Mouse (Mus musculus) heart, embryonic 16.5 days (tissue): ENCODE measurements around the gene Gm9837. TPM values are rescaled to one million over a fixed set of nuclear protein-coding genes. Genes with fewer than 3 reads are reported as not detected.

ENCODE experiments used
- ATAC-seq: fragments of 200-750 bp; cut with Nextera tagmentation; replicated peaks from 2 replicates; pipeline ENCODE4 v1.8.0; 2017; ENCODE audit warnings: moderate number of reproducible peaks; ENCODE audit not compliant: insufficient read depth, low FRiP score; ENCODE audit errors: extremely low read depth
- H3K27ac ChIP-seq: fragments of 300-500 bp; sonication (generic); 2 replicates; pipeline ENCODE4 v1.5.1; 2014; ENCODE audit warnings: mild to moderate bottlenecking, low read length, control low read depth, moderate library complexity
- H3K27me3 ChIP-seq: fragments of 300-500 bp; sonication (generic); 2 replicates; pipeline ENCODE4 v1.6.1; 2014; ENCODE audit warnings: low read length, mixed read lengths; ENCODE audit not compliant: control insufficient read depth, insufficient read depth
- H3K36me3 ChIP-seq: fragments of 300-500 bp; sonication (generic); 2 replicates; pipeline ENCODE4 v1.6.1; 2014; ENCODE audit not compliant: control insufficient read depth, insufficient read depth
- H3K4me1 ChIP-seq: fragments of 300-500 bp; sonication (generic); 2 replicates; pipeline ENCODE4 v1.6.1; 2014; ENCODE audit warnings: low read length, mixed read lengths; ENCODE audit not compliant: control insufficient read depth, insufficient read depth
- H3K4me2 ChIP-seq: fragments of 300-500 bp; sonication (generic); 2 replicates; pipeline ENCODE4 v1.6.1; 2014; ENCODE audit warnings: low read depth, mild to moderate bottlenecking, control low read depth, low read length
- H3K4me3 ChIP-seq: fragments of 300-500 bp; sonication (generic); 2 replicates; pipeline ENCODE4 v1.5.1; 2014; ENCODE audit warnings: mild to moderate bottlenecking, control low read depth, low read length
- H3K9ac ChIP-seq: fragments of 300-500 bp; sonication (generic); 2 replicates; pipeline ENCODE4 v1.6.1; 2014; ENCODE audit warnings: low read length, control low read depth
- H3K9me3 ChIP-seq: fragments of 300-500 bp; sonication (generic); replicated peaks from 2 replicates; pipeline ENCODE4 v1.6.1; 2016; ENCODE audit warnings: low read length; ENCODE audit not compliant: control insufficient read depth
- WGBS: fragments of 180-500 bp; shearing (Covaris S2); extraction: QIAGEN DNeasy Blood & Tissue Kit; methylation state at CpG from one replicate; pipeline ENCODE4 v1.1.7; 2014; 5-methylcytosine and 5-hydroxymethylcytosine counted together
- polyA plus RNA-seq: library from polyadenylated mRNA; unstranded; fragments of >200 nt; fragmentation: Nextera tagmentation; extraction: Ambion mirVana; gene quantifications from 2 replicates; pipeline ENCODE4 v1.2.1, GENCODE M21; 2015

The Gm9837 gene
- polyA plus RNA-seq, 1 experiment from 2014 or later: not detected

GRCm38 (mm10) chr11:53451361-53451760 is 18.9 kb downstream of the Gm9837 start:
- no peaks in the 10 kb centered on the region for H3K36me3 ChIP-seq
- WGBS: 59% methylated on average over 2 of the region's 2 CpGs

GRCm38 (mm10) chr11:53450070-53450705 is 20.1 kb downstream of the Gm9837 start:
- Histone ChIP-seq H3K27ac (no peak overlapping the region), H3K27me3 (no peaks in the 10 kb centered on the region), H3K9ac (no peak overlapping the region), H3K36me3 (no peaks in the 10 kb centered on the region), H3K4me3 (no peak overlapping the region), H3K4me2 (no peak overlapping the region), H3K9me3 (no peaks in the 10 kb centered on the region), H3K4me1 (peaks cover 10% of the 10 kb centered on the region)
- ATAC-seq: no peak
- 27% methylated on average over 15 of the region's 15 CpGs for WGBS

More at GRCm38 (mm10) chr11:53451361-53451760, 18.9 kb downstream of the Gm9837 start:
- no peak overlapping the region for H3K27ac ChIP-seq
- H3K27me3 ChIP-seq: no peaks in the 10 kb centered on the region
- H3K4me1 ChIP-seq: peaks cover 10% of the 10 kb centered on the region
- H3K9me3 ChIP-seq: no peaks in the 10 kb centered on the region
- H3K4me2 ChIP-seq: no peak overlapping the region
- no peak overlapping the region for H3K4me3 ChIP-seq
- no peak for ATAC-seq
- H3K9ac ChIP-seq: no peak overlapping the region

GRCm38 (mm10) chr11:53448529-53448928 is 21.8 kb downstream of the Gm9837 start:
- WGBS: 74% methylated on average over 1 of the region's 1 CpGs

GRCm38 (mm10) chr11:53447996-53448395 is 22.3 kb downstream of the Gm9837 start:
- Histone ChIP-seq H3K4me3 (no peak overlapping the region), H3K36me3 (no peaks in the 10 kb centered on the region), H3K4me1 (peaks cover 10% of the 10 kb centered on the region), H3K9me3 (no peaks in the 10 kb centered on the region), H3K27ac (no peak overlapping the region), H3K9ac (no peak overlapping the region), H3K4me2 (no peak overlapping the region), H3K27me3 (no peaks in the 10 kb centered on the region)
- WGBS: 84% methylated on average over 8 of the region's 8 CpGs
- no peak for ATAC-seq

More at GRCm38 (mm10) chr11:53448529-53448928, 21.8 kb downstream of the Gm9837 start:
- no peaks in the 10 kb centered on the region for H3K27me3 ChIP-seq
- no peaks in the 10 kb centered on the region for H3K9me3 ChIP-seq
- ATAC-seq: no peak
- H3K4me1 ChIP-seq: peaks cover 10% of the 10 kb centered on the region
- H3K36me3 ChIP-seq: no peaks in the 10 kb centered on the region
- no peak overlapping the region for H3K9ac ChIP-seq
- 0 out of 2 replicates have a peak overlapping the region, but pooled peaks have one; percentile 28 for H3K27ac ChIP-seq
- H3K4me3 ChIP-seq: no peak overlapping the region
- H3K4me2 ChIP-seq: no peak overlapping the region

GRCm38 (mm10) chr11:53446183-53446582 is 24.1 kb downstream of the Gm9837 start:
- no peak overlapping the region for H3K4me2 ChIP-seq
- 82% methylated on average over 13 of the region's 13 CpGs for WGBS
- H3K9ac ChIP-seq: no peak overlapping the region

GRCm38 (mm10) chr11:53445562-53445961 is 24.7 kb downstream of the Gm9837 start:
- peaks cover 17% of the 10 kb centered on the region for H3K4me1 ChIP-seq
- H3K27ac ChIP-seq: no peak overlapping the region
- H3K4me2 ChIP-seq: no peak overlapping the region
- ATAC-seq: no peak
- H3K9me3 ChIP-seq: no peaks in the 10 kb centered on the region
- H3K36me3 ChIP-seq: no peaks in the 10 kb centered on the region
- H3K27me3 ChIP-seq: no peaks in the 10 kb centered on the region
- H3K4me3 ChIP-seq: no peak overlapping the region
- H3K9ac ChIP-seq: no peak overlapping the region
- WGBS: 38% methylated on average over 13 of the region's 13 CpGs

More at GRCm38 (mm10) chr11:53446183-53446582, 24.1 kb downstream of the Gm9837 start:
- no peaks in the 10 kb centered on the region for H3K9me3 ChIP-seq
- H3K36me3 ChIP-seq: no peaks in the 10 kb centered on the region
- ATAC-seq: no peak
- peaks cover 17% of the 10 kb centered on the region for H3K4me1 ChIP-seq
- H3K27me3 ChIP-seq: no peaks in the 10 kb centered on the region
- H3K4me3 ChIP-seq: no peak overlapping the region
- H3K27ac ChIP-seq: no peak overlapping the region

GRCm38 (mm10) chr11:53443861-53444260 is 26.4 kb downstream of the Gm9837 start:
- 42% methylated on average over 6 of the region's 6 CpGs for WGBS
- Histone ChIP-seq H3K36me3 (no peaks in the 10 kb centered on the region), H3K4me1 (peaks cover 15% of the 10 kb centered on the region), H3K9me3 (no peaks in the 10 kb centered on the region), H3K9ac (no peak overlapping the region), H3K27ac (no peak overlapping the region), H3K27me3 (no peaks in the 10 kb centered on the region), H3K4me2 (no peak overlapping the region), H3K4me3 (no peak overlapping the region)
- no peak for ATAC-seq

- H3K27me3 ChIP-seq: no peaks in the 10 kb centered on the region
- H3K36me3 ChIP-seq: no peaks in the 10 kb centered on the region
- H3K9me3 ChIP-seq: no peaks in the 10 kb centered on the region
- H3K27ac ChIP-seq: peak overlapping the region; percentile 85
- peak overlapping the region; percentile 65 for H3K9ac ChIP-seq
- peak overlapping the region; percentile 33 for H3K4me2 ChIP-seq
- WGBS: 1% methylated on average over 12 of the region's 12 CpGs
- ATAC-seq: peak; percentile 71
- peaks cover 7% of the 10 kb centered on the region for H3K4me1 ChIP-seq
- H3K4me3 ChIP-seq: no peak overlapping the region
These were observed 28.4 kb downstream of the Gm9837 start for GRCm38 (mm10) chr11:53441921-53442320.

- Histone ChIP-seq H3K4me3 (no peak overlapping the region), H3K4me1 (peaks cover 3% of the 10 kb centered on the region; the same call in 1 of the 2 replicates), H3K27me3 (no peaks in the 10 kb centered on the region), H3K4me2 (no peak overlapping the region), H3K27ac (no peak overlapping the region), H3K9me3 (no peaks in the 10 kb centered on the region), H3K36me3 (no peaks in the 10 kb centered on the region), H3K9ac (no peak overlapping the region)
- 82% methylated on average over 6 of the region's 6 CpGs for WGBS
- ATAC-seq: no peak
These were observed 33.9 kb downstream of the Gm9837 start for GRCm38 (mm10) chr11:53436338-53436737.
